Mouse (Mus musculus) ovary, postnatal 14 days (tissue): ENCODE data around the gene Lin37.

Source experiments
- DNase-seq: peaks from one replicate; pipeline ENCODE4 v3.0.0; 2022; ENCODE audit warnings: low spot score

Gene Lin37

GRCm38 (mm10) chr7:30552102-30553020, 7.3 kb downstream of the Lin37 start, which contains the start of the genes Hspb6 and Proser3:
Hspb6 (plus strand) TSS chr7:30552178.
Proser3 (minus strand) TSS chr7:30552299.
- DNase-seq, result peak; percentile 92

- DNase-seq, result no peak
Observed at GRCm38 (mm10) chr7:30551445-30552101, 8.1 kb downstream of the Lin37 start.

DNA sequence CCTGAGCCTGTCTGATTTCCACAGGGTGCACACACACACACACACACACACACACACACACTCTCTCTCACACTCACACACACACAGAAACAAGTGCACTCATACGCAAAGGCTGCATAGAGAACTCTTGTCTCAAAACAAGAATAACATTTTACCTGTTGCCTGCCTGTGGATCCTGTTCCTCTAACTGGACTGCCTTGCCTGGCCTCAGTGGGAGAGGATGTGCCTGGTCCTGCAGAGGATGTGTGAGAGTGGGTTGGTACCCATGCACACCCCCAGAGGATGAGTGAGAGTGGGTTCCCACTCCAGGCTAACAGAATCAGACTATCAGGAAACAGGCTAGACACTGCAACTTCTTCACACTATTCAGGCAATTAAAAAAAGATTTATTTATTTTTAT, 9.0 kb downstream of the Lin37 start:
- DNase-seq, result no peak

GRCm38 (mm10) chr7:30549880-30550279, 9.8 kb downstream of the Lin37 start:
- no peak for DNase-seq

DNA sequence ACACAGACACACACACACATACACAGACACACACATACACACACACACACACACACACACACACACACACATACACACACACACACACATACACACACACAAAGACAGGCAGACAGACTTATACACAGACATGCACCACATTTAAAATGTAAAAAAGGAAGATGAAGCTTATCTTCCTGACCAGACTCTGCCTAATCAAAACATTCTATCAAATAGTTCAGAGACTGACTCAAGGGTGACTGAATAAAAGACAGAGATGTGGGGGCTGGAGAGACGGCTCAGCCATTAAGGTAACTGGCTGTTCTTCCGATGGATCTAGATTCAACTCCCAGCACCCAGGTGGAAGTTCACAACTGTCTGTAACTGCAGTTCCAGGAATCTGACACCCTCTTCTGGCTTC, 15.3 kb downstream of the Lin37 start:
- DNase-seq, result no peak

GRCm38 (mm10) chr7:30540572-30540971, 19.1 kb downstream of the Lin37 start:
- no peak for DNase-seq

DNA sequence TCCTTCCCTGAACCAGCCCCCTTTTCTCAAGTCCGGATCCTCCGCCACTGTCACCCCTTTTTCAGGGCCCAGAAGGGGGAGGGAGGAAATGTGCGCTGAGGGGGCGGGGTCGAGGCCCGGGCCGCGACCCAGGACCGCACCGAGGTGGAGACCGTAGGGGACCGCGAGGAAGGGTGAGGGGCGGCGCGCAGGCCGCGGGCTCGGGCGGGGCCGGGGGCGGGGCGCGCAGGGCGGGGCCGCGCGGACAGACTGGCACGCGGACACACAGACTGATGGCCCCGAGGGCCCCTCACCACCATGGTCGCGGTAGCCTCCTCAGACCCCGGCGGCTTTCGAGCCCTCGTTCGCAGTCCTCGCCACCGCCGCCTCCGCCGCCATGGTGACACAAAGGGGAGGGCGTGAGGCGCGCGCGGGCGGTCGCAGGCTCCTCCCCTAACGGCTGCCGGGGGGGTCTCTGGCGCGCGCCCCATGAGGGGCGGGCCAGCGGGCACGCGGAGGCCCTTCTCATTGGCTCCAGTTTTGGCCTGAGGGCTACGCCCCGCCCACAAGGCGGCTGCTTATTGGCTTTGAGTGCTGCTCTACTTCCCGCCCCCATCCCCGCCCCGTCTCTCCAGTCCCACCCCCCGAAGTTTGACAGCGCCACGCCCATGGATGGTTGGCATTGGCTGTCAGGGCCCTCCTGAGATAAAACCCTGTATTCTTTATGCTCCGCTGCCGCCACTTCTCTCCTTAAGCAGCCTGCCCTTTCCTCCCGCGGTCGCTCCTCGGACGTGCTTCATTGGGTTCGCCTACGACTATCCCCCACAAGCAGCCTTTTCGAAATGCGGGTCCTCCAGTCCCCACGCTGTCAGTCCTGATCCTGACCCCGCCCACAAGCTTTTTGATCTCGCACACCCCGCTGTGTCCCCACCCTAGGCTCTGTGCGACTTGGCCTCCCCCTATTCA, 24.7 kb downstream of the Lin37 start, which contains the start of gene Arhgap33:
Gene Arhgap33 (minus strand): TSS at position 428 of the 945 bp plus-strand sequence.
- DNase-seq, result peak; percentile 93

DNA sequence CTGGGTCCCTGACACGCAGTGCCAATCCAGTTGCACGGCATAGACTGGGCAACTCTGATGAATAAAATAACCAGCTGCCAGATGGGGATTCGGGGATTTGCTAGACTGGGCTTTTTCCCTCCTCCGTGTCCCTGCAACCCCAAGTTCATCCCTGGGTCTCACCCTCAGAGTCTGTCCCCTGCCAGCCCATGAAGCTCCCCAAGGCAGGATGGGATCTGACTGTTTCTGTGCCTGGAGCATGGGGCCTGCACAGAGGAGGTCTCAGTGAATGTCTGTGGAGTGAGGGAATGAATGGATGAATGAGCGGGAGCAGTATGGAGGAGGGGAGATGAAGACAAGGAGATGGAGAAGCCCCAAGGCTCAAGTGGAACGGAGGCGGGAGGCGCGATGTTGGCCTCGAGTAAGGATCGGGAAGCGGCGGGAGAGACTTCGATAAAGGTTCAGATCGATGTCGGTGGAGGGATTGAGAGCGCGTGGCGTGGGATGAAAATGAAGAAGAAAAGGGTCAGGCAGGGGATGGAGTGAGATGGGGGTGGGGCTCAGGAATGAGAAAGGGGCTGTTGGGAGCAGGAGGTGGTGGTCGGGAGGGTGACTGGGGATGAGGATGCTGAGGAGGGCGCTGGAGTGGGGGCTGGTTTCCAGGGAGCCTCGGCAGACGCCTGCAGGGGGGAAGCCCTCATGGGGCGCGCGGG, 25.6 kb downstream of the Lin37 start:
- DNase-seq, result no peak

DNA sequence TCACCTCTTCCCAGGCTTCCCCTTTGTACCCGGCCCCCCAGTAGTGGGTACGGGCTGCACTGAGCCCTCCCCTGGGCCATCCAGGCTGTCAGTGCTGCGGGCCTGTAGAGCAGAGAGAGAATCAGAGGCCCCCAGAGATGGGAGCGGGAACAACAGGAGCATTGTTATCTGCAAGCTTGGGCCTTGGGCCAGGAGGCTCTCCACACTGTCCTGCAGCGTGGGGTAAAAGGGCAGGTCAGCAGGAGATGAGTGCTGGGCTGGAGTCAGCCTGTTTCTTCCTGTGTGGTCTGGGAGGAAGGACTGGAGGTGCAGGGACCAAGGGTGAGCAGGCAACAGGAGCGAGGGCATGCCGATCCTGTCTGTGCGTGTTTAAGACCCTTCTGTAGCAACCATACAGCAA, 26.7 kb downstream of the Lin37 start:
- peak; percentile 17 for DNase-seq

DNA sequence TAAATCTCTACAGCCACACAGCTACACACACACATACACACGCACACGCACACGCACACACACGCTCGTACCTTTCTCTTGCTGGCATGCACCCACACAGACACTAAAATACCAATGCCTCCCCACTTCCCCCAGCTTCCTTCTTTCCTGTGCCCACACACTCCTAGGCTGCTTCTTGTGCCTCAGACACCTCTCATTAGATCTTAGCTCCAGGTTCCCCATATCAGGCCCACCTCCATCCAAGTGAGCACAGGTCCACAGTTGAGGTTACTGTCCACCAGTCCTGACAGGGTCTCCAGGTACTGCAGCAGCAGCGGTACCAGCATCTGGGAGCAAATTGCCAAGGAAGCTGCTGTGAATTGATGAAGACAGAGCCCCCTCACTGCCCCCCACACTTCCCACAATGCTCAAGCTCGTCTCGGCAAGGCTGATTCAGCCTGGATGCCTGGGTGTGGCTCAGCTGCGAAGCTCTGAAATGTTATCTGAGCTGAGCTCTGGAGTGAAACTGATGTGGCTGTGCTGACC, 28.3 kb downstream of the Lin37 start:
- no peak for DNase-seq

- DNase-seq, result no peak
Observed at GRCm38 (mm10) chr7:30526981-30527380, 32.7 kb downstream of the Lin37 start.

GRCm38 (mm10) chr7:30526399-30526798, 33.2 kb downstream of the Lin37 start:
- no peak for DNase-seq

GRCm38 (mm10) chr7:30525954-30526353, 33.7 kb downstream of the Lin37 start:
- DNase-seq, result no peak

GRCm38 (mm10) chr7:30524487-30524886, 35.2 kb downstream of the Lin37 start:
- DNase-seq, result no peak

- no peak for DNase-seq
Observed at GRCm38 (mm10) chr7:30522871-30523270, 36.8 kb downstream of the Lin37 start.

- DNase-seq, result no peak
Observed at GRCm38 (mm10) chr7:30520856-30521255, 38.8 kb downstream of the Lin37 start.

- DNase-seq, result no peak
Observed at GRCm38 (mm10) chr7:30520396-30520795, 39.2 kb downstream of the Lin37 start.

DNA sequence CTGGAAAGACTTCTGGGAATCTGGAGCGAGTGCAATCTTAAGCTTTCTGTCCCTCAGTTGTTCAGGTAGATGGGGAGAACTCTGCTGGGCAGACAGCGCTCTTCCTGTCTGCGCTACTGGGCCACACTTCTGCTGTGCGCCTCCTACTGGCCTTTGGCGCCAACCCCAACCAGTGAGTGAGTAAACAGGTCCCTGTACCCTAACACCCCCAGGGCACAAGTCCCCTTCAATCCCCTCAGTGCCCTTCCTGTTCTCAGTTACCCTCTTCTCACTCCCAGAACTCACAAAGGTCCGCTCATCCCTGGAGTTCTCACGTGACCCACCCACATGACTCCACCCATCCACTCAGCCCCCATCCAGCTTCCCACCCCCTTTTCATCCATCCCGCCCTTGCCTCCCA, 41.3 kb downstream of the Lin37 start:
- no peak for DNase-seq

DNA sequence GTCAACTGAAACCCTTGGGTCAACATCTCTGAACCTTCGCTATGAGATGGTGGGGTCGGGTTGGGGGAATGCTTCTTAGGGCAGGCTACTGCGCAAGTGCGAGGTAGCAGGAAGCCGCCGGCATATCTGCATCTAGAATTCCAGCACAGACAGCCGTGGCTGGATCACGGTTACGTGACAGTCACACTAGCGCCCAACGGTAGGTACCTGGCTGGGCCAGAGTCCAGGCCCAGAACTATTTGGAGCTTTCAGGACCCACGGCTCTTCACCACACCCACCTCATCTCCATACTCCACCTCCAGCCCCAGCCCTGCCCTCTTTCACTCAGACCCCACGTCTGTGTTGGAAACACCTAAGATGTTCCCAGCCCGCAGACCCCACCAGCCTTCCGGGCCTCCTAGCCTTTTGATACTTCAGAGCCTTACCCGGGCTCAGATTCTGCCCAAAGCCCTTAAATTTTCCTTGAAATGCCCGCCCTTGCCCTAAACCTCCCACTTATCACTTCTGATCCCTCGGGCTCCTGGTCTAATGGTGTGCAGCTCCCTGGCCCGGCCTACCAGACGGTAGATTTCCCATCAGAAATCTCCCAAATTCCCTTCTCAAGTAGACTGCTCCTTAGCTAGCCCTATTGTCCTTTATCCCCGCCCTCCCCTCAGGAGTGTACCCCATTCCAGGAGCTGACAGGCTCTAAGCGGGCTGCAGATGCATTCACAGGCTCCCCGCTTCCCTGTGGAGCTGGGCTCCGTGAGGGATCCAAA, 44.5 kb downstream of the Lin37 start:
- DNase-seq, result no peak

DNA sequence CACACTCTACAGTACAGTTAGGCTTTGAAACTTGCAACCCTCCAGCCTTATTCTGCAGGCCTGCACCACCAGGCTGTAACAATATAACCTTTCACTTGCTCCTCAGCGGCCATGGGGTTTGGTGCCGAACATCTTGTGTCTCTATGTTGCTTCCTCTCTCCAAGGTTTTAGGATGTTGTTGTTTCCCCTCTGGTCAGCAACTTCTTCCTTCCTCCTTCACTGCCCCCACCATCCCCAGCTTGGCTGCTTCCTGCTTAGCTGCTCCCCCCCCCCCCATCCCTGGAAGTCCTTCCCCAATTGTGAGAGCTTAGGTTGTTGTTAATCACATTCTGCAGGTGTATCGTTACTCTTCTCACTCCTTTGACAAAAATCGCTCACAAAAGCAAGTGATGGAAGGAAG, 51.6 kb downstream of the Lin37 start:
- DNase-seq, result no peak
